Comparison of ENCODE assay signal across 15 mouse cellular contexts in the genomic region with DNA sequence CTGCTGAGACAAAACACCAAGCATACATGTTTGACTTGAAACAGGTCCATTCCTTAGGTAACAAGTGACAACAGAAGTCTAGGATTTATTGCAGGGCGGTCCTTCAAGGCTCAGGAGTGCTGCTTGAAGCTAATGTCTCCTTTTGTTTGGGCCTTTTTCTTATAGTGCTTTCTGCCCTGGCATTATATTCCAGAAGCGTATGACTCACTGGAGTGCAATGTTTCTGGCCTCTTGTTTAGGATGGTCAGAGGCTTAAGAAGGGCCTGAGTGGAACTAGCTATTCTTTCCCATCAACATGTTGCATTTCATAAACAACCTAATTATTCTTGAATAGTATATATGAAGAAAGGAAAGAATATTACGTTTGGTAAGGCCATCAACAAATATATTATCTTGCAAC.
"Had no signal": no experiment of that assay in that cellular context is flagged by ENCODE, and none has a peak within 500 bp of the region (broad histone marks: within the 10 kb centered on the region; RNA-seq: fewer than 3 reads in every experiment).

No protein-coding gene starts in this region.

- H3K4me1 ChIP-seq: neural tube, embryonic 15.5 days; stomach, embryonic 15.5 days had no signal

- H3K4me2 ChIP-seq: neural tube, embryonic 15.5 days; stomach, embryonic 15.5 days had no signal

- H3K9me3 ChIP-seq: neural tube, embryonic 15.5 days; stomach, embryonic 15.5 days had no signal

- H3K4me3 ChIP-seq: neural tube, embryonic 15.5 days; stomach, embryonic 15.5 days had no signal

- DNase-seq: retina, postnatal 1 day; right cerebral cortex, adult 18-20 months; right cerebral cortex, postnatal 14 days; right cerebral cortex, postnatal 25 days; right cerebral cortex, postnatal 4 days; spleen, adult 18-20 months; thymus, adult 18-20 months; thymus, adult 2 months; thymus, postnatal 14 days; thymus, postnatal 25 days; thymus, postnatal 36 days; thymus, postnatal 4 days had no signal

- H3K36me3 ChIP-seq: neural tube, embryonic 15.5 days; stomach, embryonic 15.5 days had no signal

- H3K27me3 ChIP-seq: neural tube, embryonic 15.5 days; stomach, embryonic 15.5 days had no signal

- H3K27ac ChIP-seq: neural tube, embryonic 15.5 days; stomach, embryonic 15.5 days; stomach, postnatal 0 days had no signal

- H3K9ac ChIP-seq: neural tube, embryonic 15.5 days; stomach, embryonic 15.5 days had no signal
